Comparison of ENCODE assay signal across 24 mouse cellular contexts in genomic region chr1:166817927-166818326, GRCm38 (mm10).
A peak's percentile ranks its signal among the peaks of the same experiment; 100 is the strongest.
DNase-seq lines count a peak whose midpoint lies in the region; ATAC-seq and TF ChIP-seq lines count a peak whose summit lies in the region.
"Had no signal": no experiment of that assay in that cellular context is flagged by ENCODE, and none has a peak within 500 bp of the region (broad histone marks: within the 10 kb centered on the region; RNA-seq: fewer than 3 reads in every experiment).

No protein-coding gene starts in this region.

- WGBS in bone marrow, adult 2 months: 45% methylated on average over 4 of the region's 4 CpGs

- H3K4me3 ChIP-seq in bone marrow, adult 2 months (replicated peaks; ENCODE audit: control insufficient read depth, low read depth, low read length): no peak overlapping the region
- H3K4me3 ChIP-seq: embryonic facial prominence, embryonic 12.5 days; embryonic facial prominence, embryonic 15.5 days; heart, adult 2 months; heart, embryonic 10.5 days; heart, embryonic 13.5 days had no signal

- DNase-seq in 416B (ENCODE audit: low read depth): peak; percentile 68
- no peak for DNase-seq in cerebellum, adult 8-10 months
- no peak for DNase-seq in kidney, postnatal 36 days
- DNase-seq in neural tube, embryonic 10.5 days (ENCODE audit: extremely low spot score, low spot score): no peak
- DNase-seq: adrenal gland, postnatal 10 days; adrenal gland, postnatal 36 days; cerebellum, adult 11-12 months; cerebellum, adult 9-10 months; cerebellum, postnatal 14 days; gastrocnemius, postnatal 25 days; heart, adult 2 months; heart, postnatal 14 days; heart, postnatal 4 days had no signal

- no peak for TF ChIP-seq CTCF in bone marrow, adult 2 months (IDR thresholded peaks at IDR 0.05; ENCODE audit: control insufficient read depth, insufficient read depth, low read length)

- peaks cover 6% of the 10 kb centered on the region for H3K4me1 ChIP-seq in bone marrow, adult 2 months (ENCODE audit: control insufficient read depth, insufficient read depth, low read length)
- H3K4me1 ChIP-seq: embryonic facial prominence, embryonic 12.5 days; embryonic facial prominence, embryonic 15.5 days; heart, embryonic 10.5 days; heart, embryonic 13.5 days had no signal

- ATAC-seq in granulocyte monocyte progenitor cell, adult 5-6 weeks (replicated peaks; ENCODE audit: poor library complexity, severe bottlenecking): peak; percentile 85
- ATAC-seq: CD4-positive, CD25-positive, alpha-beta regulatory T cell, adult 4 months; forebrain, embryonic 14.5 days; hindbrain, postnatal 0 days; intestine, postnatal 0 days had no signal

- TF ChIP-seq POLR2A in bone marrow, adult 2 months (IDR thresholded peaks at IDR 0.05; ENCODE audit: borderline replicate concordance, control insufficient read depth, low read depth, low read length): no peak

- H3K27ac ChIP-seq in bone marrow, adult 2 months (ENCODE audit: control insufficient read depth, insufficient read depth, low read depth, low read length, poor library complexity): peak overlapping the region; percentile 37; the same call in 1 of the 2 replicates
- H3K27ac ChIP-seq: embryonic facial prominence, embryonic 12.5 days; embryonic facial prominence, embryonic 15.5 days; heart, embryonic 10.5 days; hindbrain, embryonic 14.5 days; hindbrain, postnatal 0 days had no signal
